Mouse (Mus musculus) bone marrow, adult 2 months (tissue): Measurements from ENCODE around the gene Nrp2.

ENCODE experiments used
- CTCF ChIP-seq: fragments of 200-500 bp; IDR thresholded peaks from 2 replicates; pipeline ENCODE4 v1.5.1; 2011; ENCODE audit warnings: low read length, control low read depth; ENCODE audit not compliant: control insufficient read depth, insufficient read depth
- POLR2A ChIP-seq: fragments of 200-500 bp; IDR thresholded peaks from 2 replicates; pipeline ENCODE4 v1.6.1; 2011; ENCODE audit warnings: low read depth, mild to moderate bottlenecking, control low read depth, low read length, borderline replicate concordance; ENCODE audit not compliant: control insufficient read depth

DNA sequence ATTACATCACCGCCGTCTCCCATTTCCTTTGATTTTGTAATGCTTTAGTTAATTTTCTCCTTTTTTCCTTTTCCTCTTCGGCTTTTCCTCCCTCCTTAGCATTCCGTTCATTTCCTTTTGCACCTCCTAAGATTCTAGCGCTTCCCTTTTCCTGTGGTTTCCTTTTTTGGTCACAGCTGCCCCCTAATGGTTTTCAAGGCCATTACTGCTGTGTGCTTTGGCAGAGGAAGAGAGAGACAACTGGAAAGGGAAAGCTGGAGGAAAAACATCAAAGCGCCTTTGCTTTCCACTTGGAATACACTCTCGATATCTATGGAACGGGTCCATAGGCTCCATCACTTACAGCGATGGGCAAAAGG is 6.1 kb upstream of the Nrp2 start:
- TF ChIP-seq CTCF (no peak), POLR2A (no peak)
